Mouse (Mus musculus): ENCODE results near the gene Srrm4. TPM values are rescaled to one million over a fixed set of nuclear protein-coding genes. Genes with fewer than 3 reads are reported as not detected.

Srrm4 gene
- polyA plus RNA-seq, 1 experiment from 2014 or later = 0.27 TPM

DNA sequence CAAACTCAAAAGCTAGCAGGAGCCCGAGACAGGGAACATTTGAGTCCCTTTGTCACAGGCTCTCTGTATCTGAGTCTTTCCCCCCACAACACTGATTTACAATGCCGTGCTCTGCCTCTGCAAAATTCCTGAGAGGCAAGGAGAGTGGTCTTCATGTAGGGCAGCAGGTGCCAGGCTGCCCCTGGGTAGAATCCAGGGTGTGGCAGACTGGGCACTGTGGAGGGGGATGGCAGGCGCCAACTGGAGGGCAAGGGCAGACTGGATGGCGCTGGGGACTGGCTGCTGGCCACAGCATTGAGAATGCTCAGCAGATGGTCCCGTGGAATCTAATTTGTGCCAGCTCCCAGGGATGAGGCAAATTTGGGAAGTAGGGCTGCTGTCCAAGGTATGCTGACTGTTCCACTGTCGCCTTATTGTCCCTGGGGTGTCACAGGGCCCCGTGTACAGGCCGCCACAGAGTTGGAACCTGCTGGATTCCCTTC lies 148.1 kb downstream of the Srrm4 start:
- TF ChIP-seq CTCF (IDR thresholded peaks at IDR 0.05) (no peak), EP300 (IDR thresholded peaks at IDR 0.05) (no peak)
- 72% methylated on average over 8 of the region's 8 CpGs for WGBS
- Histone ChIP-seq H3K27ac (ENCODE audit: low read length) (no peak overlapping the region), H3K9ac (replicated peaks; ENCODE audit: low read depth) (no peak overlapping the region), H3K9me3 (ENCODE audit: low read length) (no peaks in the 10 kb centered on the region), H3K4me3 (ENCODE audit: low read depth, low read length) (no peak overlapping the region), H3K36me3 (ENCODE audit: insufficient read depth, low read length) (no peaks in the 10 kb centered on the region), H3K27me3 (replicated peaks; ENCODE audit: insufficient read depth, low read length) (no peaks in the 10 kb centered on the region), H3K4me2 (replicated peaks; ENCODE audit: low read depth, low read length) (no peak overlapping the region), H3K4me1 (ENCODE audit: insufficient read depth, low read depth, low read length) (no peaks in the 10 kb centered on the region)
- DNase-seq (ENCODE audit: low spot score) = no peak
- ATAC-seq = no peak

DNA sequence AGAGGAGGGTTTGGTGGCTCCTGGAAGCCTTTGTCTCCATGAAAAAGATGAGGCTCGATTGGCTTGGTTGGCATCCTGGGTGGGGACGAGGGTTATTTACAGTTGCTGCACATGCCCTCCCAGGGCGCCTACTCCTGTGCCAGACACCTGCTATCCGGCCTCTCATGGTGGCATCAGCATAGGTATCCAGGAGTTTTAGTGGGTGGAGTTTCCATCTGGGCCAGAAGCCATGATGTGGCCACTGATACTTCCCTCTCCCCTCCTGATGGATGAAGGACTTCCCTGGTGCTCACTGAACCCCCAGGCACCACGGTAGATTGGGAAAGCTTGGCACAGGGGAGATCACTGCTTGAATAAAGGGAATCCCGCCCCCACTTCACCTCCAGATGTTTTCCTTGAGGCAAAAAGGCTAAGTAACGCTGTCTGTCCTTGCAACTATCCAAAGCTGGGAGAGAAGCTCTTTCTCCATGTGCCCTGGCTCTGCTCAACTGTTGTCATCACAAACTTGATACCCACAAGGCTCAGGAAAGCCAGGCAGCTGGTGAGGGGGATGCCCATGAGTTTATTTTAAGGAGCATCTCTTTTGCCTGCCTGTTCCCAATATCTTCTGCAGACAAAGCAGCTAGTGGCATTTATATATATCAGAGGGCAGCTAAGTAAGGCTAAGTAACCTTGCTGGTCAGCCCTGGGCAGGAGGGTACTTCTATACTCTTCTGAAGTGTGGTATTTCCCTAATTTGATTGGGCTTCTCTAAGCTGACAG lies 148.7 kb downstream of the Srrm4 start:
- Histone ChIP-seq H3K4me2 (replicated peaks; ENCODE audit: low read depth, low read length) (no peak overlapping the region), H3K27me3 (replicated peaks; ENCODE audit: insufficient read depth, low read length) (no peaks in the 10 kb centered on the region), H3K27ac (ENCODE audit: low read length) (no peak overlapping the region), H3K36me3 (ENCODE audit: insufficient read depth, low read length) (no peaks in the 10 kb centered on the region), H3K9me3 (ENCODE audit: low read length) (no peaks in the 10 kb centered on the region), H3K9ac (replicated peaks; ENCODE audit: low read depth) (no peak overlapping the region), H3K4me3 (ENCODE audit: low read depth, low read length) (no peak overlapping the region), H3K4me1 (ENCODE audit: insufficient read depth, low read depth, low read length) (no peaks in the 10 kb centered on the region)
- no peak for TF ChIP-seq CTCF (IDR thresholded peaks at IDR 0.05)
- TF ChIP-seq EP300 (IDR thresholded peaks at IDR 0.05) = no peak
- DNase-seq (ENCODE audit: low spot score) (no peak), ATAC-seq (no peak)
- WGBS = 75% methylated on average over 7 of the region's 7 CpGs

DNA sequence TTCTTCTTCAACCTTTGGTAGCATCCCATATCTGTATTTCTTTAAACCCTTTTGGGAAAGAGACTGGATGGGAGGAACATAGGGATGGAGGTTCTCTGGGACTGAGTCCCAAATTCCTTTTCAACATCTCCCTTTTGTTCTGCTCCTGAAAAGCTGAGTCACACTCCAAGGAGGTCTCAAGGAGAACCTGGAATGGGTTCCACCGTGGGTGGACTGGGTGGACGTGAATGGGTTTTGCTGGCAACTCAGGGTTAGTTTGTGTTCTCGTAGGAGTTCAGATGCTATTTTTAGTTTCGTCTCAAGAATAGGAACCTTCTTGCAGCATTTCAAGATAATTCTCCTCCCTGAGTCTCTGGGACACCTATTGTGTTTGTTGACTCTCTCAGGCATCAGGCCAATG lies 151.4 kb downstream of the Srrm4 start:
- TF ChIP-seq CTCF (IDR thresholded peaks at IDR 0.05) (no peak), EP300 (IDR thresholded peaks at IDR 0.05) (no peak)
- no peaks in the 10 kb centered on the region for H3K36me3 ChIP-seq (ENCODE audit: insufficient read depth, low read length)
- no peak for ATAC-seq
- WGBS = 40% methylated on average over 4 of the region's 4 CpGs
- no peaks in the 10 kb centered on the region for H3K4me1 ChIP-seq (ENCODE audit: insufficient read depth, low read depth, low read length)
- H3K9me3 ChIP-seq (ENCODE audit: low read length) = no peaks in the 10 kb centered on the region
- DNase-seq (ENCODE audit: low spot score) = no peak
- no peak overlapping the region for H3K4me2 ChIP-seq (replicated peaks; ENCODE audit: low read depth, low read length)
- H3K27me3 ChIP-seq (replicated peaks; ENCODE audit: insufficient read depth, low read length) = no peaks in the 10 kb centered on the region
- no peak overlapping the region for H3K4me3 ChIP-seq (ENCODE audit: low read depth, low read length)
- no peak overlapping the region for H3K27ac ChIP-seq (ENCODE audit: low read length)
- H3K9ac ChIP-seq (replicated peaks; ENCODE audit: low read depth) = no peak overlapping the region

GRCm38 (mm10) chr5:116438328-116438727 lies 153.3 kb downstream of the Srrm4 start:
- DNase-seq (ENCODE audit: low spot score) (no peak), ATAC-seq (no peak)
- Histone ChIP-seq H3K27ac (ENCODE audit: low read length) (no peak overlapping the region), H3K27me3 (replicated peaks; ENCODE audit: insufficient read depth, low read length) (no peaks in the 10 kb centered on the region), H3K4me2 (replicated peaks; ENCODE audit: low read depth, low read length) (no peak overlapping the region), H3K36me3 (ENCODE audit: insufficient read depth, low read length) (no peaks in the 10 kb centered on the region), H3K9ac (replicated peaks; ENCODE audit: low read depth) (no peak overlapping the region), H3K9me3 (ENCODE audit: low read length) (no peaks in the 10 kb centered on the region), H3K4me3 (ENCODE audit: low read depth, low read length) (no peak overlapping the region), H3K4me1 (ENCODE audit: insufficient read depth, low read depth, low read length) (no peaks in the 10 kb centered on the region)
- no peak for TF ChIP-seq CTCF (IDR thresholded peaks at IDR 0.05)
- TF ChIP-seq EP300 (IDR thresholded peaks at IDR 0.05) = no peak
- WGBS = 56% methylated on average over 4 of the region's 4 CpGs

GRCm38 (mm10) chr5:116436117-116436516 lies 155.5 kb downstream of the Srrm4 start:
- Histone ChIP-seq H3K4me3 (ENCODE audit: low read depth, low read length) (no peak overlapping the region), H3K4me2 (replicated peaks; ENCODE audit: low read depth, low read length) (no peak overlapping the region), H3K4me1 (ENCODE audit: insufficient read depth, low read depth, low read length) (no peaks in the 10 kb centered on the region), H3K27me3 (replicated peaks; ENCODE audit: insufficient read depth, low read length) (no peaks in the 10 kb centered on the region), H3K9ac (replicated peaks; ENCODE audit: low read depth) (no peak overlapping the region), H3K9me3 (ENCODE audit: low read length) (no peaks in the 10 kb centered on the region), H3K36me3 (ENCODE audit: insufficient read depth, low read length) (no peaks in the 10 kb centered on the region), H3K27ac (ENCODE audit: low read length) (no peak overlapping the region)
- ATAC-seq = no peak
- DNase-seq (ENCODE audit: low spot score) = no peak
- TF ChIP-seq EP300 (IDR thresholded peaks at IDR 0.05) (no peak), CTCF (IDR thresholded peaks at IDR 0.05) (no peak)

DNA sequence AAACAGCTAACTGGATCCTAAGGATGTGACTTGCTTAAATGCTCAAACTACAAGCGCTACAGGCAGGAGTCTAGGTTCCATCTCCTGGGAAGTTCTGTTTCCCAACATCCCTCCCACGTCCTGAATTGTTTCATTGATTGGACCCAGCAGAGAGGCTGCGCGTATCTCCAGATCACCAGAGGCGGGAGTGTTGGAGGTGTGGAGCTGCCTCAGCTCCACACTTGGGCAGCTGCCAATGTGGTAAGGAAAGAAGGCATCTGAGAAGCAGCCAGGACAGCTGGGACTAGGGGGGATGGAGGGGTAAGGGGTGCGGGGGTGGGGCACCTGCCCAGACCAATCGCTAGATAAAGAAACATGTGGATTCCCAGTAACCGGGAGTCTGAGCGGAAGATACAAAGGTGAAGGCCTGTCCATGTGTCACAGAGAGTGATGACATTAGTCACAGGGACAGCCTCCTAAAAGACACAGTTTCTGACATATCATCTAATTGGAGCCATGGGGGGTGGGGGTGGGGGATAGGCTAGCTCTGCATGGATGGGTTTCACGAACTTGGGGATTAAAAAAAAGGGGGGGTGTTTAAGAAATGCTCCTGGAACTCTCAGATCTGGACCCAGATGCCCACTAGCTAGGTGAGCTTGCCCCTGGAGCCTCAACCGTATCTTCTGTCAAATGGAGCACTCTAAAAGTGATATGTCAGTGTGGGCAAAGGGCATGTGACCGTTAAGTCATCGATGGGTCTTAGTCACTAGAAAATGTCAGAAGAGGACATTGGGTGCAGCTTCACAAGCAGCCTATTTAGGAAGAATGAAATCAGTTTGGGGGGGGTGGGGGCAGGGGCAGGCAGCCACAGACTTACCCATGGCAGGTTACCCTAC lies 156.4 kb downstream of the Srrm4 start:
- no peaks in the 10 kb centered on the region for H3K27me3 ChIP-seq (replicated peaks; ENCODE audit: insufficient read depth, low read length)
- no peak overlapping the region for H3K9ac ChIP-seq (replicated peaks; ENCODE audit: low read depth)
- WGBS = 61% methylated on average over 13 of the region's 13 CpGs
- no peak overlapping the region for H3K4me3 ChIP-seq (ENCODE audit: low read depth, low read length)
- no peak for DNase-seq (ENCODE audit: low spot score)
- no peak overlapping the region for H3K27ac ChIP-seq (ENCODE audit: low read length)
- no peaks in the 10 kb centered on the region for H3K4me1 ChIP-seq (ENCODE audit: insufficient read depth, low read depth, low read length)
- no peaks in the 10 kb centered on the region for H3K9me3 ChIP-seq (ENCODE audit: low read length)
- no peak for ATAC-seq
- no peaks in the 10 kb centered on the region for H3K36me3 ChIP-seq (ENCODE audit: insufficient read depth, low read length)
- no peak overlapping the region for H3K4me2 ChIP-seq (replicated peaks; ENCODE audit: low read depth, low read length)
- TF ChIP-seq CTCF (IDR thresholded peaks at IDR 0.05) (no peak), EP300 (IDR thresholded peaks at IDR 0.05) (no peak)

Measured in lung, postnatal 0 days (tissue).